Mouse (Mus musculus) ovary, postnatal 36 days (tissue): ENCODE measurements around the gene Smarca2.
A peak's percentile ranks its signal among the peaks of the same experiment; 100 is the strongest.

Source experiments
- DNase-seq: peaks from one replicate; pipeline ENCODE4 v3.0.0; 2022; ENCODE audit warnings: low spot score, mixed read lengths

Smarca2 gene

DNA sequence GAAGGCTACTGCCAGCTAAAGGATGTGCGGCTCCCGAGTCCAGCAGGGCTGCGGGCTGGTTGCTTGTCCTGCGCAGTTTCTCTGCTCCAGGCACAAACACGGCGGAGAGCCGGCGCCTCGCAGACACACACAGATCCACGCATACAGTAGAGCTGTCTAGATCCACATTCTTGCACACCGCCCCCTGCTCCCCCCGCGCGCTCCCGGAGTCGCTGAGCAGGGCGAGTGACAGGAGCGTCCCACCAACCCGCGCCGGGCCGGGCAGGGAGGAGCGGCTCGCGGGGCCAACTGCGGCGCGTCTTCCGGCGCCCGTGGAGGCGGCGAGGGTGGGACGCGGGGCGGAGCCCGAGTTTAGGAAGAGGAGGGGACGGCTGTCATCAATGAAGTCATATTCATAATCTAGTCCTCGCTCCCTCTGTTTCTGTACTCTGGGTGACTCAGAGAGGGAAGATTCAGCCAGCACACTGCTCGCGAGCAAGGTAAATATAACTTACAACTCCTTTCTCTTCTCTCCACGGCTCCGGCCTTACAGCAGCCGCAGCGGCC, at the start of gene Smarca2:
Gene Smarca2 (plus strand): TSS at position 296 of the 546 bp plus-strand sequence.
- DNase-seq: peak; percentile 98

DNA sequence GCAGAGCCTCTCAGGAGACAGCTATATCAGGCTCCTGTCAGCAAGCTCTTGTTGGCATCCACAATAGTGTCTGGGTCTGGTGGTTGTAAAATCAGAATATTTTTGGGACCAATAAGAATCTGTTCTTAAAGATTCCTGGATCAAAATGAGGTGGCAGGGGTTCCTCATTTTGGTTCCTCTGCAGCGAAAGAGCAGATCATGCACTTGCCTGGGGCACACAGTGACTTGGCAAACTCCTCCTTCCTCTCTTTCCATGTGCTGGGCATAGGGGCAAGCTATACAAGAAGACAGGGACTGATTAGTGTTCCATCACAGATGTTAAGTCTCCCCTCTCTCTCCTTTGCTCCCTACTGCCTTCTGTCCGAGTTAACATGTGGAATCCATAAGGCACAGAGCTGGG, 40.0 kb upstream of the Smarca2 start:
- DNase-seq: no peak

DNA sequence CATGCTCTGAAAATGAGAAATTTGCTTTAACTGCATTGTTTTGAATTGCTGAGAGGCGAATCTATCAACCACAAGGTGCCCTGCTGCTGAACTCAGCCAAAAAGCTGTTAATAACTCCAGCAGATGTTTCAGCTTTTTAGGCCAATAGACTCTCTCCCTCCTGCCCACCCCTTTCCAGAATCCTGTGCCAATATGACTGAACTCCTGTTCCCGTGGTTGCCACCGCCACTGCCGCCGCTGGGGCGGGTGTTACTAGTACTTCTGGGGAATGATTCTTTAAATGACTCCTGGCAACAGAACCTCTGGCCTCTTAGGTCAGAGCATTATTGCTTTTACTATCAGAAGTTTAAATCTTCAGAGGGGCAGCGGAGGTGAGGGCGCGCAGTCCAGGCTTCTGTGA, 38.7 kb upstream of the Smarca2 start:
- DNase-seq: no peak

GRCm38 (mm10) chr19:26568236-26568635, 36.6 kb upstream of the Smarca2 start:
- DNase-seq: no peak

- no peak for DNase-seq
Observed at GRCm38 (mm10) chr19:26568941-26569340, 35.9 kb upstream of the Smarca2 start.

GRCm38 (mm10) chr19:26569461-26569860, 35.4 kb upstream of the Smarca2 start:
- DNase-seq: no peak

- no peak for DNase-seq
Observed at GRCm38 (mm10) chr19:26579645-26580044, 25.2 kb upstream of the Smarca2 start.

- no peak for DNase-seq
Observed at GRCm38 (mm10) chr19:26580061-26580460, 24.8 kb upstream of the Smarca2 start.

GRCm38 (mm10) chr19:26594661-26595060, 10.2 kb upstream of the Smarca2 start:
- no peak for DNase-seq

DNA sequence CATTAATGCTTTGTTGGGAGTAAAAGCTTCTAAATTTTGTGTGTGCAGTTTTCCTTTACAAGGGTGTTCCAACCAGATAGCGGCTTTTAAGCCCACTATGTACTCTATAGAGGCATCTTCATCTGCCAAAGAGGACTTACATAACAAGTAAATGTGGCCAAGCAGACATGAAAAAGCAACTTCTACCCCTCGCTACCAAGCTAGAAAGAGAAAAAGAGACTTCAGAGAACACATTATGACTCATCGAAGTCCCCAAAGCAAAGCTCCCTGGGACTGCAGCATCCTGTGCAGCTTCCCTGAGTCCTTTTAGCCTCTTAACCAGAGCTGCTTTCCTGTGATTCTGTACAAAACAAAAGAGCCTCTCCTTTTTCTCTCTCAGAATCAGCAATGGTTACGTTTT, 3.4 kb upstream of the Smarca2 start:
- no peak for DNase-seq

GRCm38 (mm10) chr19:26603296-26603860, 1.5 kb upstream of the Smarca2 start:
- DNase-seq: no peak

GRCm38 (mm10) chr19:26603906-26604754, 720 bp upstream of the Smarca2 start:
- no peak for DNase-seq

- DNase-seq: peak; percentile 56
Observed at GRCm38 (mm10) chr19:26605438-26606320, 829 bp downstream of the Smarca2 start.

DNA sequence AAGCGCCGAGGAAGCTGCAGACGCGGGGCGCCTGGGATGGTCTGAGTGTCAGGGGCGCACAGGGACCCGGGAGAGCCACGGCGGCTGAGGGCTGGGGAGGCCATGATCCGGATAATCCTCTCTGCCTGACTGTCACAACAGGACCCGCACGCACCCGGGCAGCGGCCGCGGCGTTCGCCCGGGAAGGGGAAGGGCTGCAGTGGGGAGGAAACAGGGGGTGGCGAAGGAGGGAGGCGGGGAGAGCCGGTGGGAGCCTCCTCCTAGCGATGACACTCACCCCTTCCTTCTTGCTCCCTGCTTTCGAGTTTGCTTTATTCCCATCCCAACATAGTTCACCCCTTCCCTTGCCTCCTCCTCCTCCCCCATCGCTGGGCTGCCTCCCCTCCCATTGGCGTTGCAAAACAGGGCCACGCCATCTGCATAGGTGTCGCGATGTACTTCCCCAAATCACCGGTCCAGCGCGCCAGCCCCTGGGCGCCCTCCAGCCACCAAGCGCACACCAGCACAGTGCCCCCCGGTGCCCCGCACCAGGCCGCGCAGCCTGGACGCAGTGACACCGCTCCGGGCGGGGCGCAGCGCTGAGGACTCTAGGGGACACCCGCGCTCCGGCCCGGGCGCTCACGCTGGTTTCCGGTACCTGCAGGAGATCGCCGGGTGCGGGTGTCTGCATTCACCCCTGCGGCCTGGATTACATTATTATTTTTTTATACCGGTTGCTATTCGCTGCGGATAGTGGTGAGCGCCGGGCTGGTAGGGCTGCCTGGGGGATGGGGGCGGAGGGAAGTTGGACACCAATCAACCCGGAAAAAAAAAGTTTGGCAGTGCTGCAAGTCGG, 1.7 kb downstream of the Smarca2 start:
- peak; percentile 67 for DNase-seq

- no peak for DNase-seq
Observed at GRCm38 (mm10) chr19:26607156-26607536, 2.3 kb downstream of the Smarca2 start.

DNA sequence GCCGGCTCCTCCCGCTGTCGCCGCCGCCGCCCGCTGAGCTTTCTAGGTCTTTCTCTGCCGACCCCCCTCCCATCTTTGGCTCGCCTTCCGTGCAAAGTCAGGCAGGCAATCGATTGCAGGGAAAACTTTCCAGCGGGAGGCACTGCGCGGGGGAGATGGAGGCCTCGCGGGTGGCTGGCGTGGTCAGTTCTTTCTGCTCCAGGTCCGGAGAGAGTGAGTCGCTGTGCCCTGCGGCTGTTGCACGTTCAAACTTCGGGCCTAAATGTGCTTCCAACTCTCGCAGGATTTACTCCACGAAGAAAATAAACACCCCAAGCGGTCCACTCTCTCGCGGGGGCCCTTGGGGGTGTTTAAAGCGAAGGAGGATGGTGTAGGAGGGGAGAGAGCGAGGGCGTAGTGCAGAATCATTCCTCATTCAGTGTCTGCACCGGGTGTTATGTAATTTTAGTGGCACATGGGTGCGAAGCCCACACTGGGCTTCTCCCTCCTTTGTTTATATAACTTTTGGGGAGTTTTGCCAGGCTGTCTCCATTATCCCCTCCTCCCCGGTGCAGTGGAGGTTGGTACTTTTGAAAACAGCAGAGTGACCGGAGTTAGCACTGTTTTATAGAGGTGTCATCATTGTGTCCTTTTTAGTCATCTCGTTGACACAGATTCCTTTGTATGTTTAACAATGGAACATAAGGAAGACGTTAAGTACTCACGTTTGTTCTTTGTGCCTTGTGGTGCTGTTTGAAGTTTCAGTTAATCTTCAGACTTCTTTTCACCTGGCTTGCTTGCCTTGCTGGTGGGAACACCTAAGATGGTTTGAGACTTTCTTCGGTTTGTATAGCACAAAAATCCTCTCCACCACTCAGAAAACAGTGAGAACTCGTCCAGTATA, 2.9 kb downstream of the Smarca2 start:
- peak; percentile 55 for DNase-seq

GRCm38 (mm10) chr19:26608434-26608812, 3.6 kb downstream of the Smarca2 start:
- no peak for DNase-seq

DNA sequence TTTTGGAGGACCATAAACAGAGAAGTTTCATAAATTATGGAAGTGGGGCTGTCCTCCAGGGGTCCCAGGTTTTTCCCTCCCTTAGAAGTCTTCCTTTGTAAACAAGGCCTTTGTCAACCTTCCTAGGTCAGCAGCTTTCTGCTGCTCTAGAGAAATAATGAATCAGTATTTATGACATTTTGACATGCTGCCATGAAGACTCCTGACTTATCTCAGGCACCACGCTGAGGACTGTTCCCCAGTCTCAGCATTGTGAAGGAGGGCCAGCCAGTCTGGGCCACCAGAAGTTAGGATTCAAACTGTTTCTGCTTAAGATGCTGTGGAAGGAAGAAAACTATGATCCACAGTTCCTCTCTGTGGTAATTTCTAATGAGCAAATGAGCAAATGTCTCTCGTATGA, 4.8 kb downstream of the Smarca2 start:
- no peak for DNase-seq

GRCm38 (mm10) chr19:26612995-26613394, 8.1 kb downstream of the Smarca2 start:
- peak; percentile 16 for DNase-seq

- DNase-seq: peak; percentile 15
Observed at GRCm38 (mm10) chr19:26613665-26614064, 8.8 kb downstream of the Smarca2 start.
